Mouse (Mus musculus): ENCODE data around the gene Sgcd.

DNA sequence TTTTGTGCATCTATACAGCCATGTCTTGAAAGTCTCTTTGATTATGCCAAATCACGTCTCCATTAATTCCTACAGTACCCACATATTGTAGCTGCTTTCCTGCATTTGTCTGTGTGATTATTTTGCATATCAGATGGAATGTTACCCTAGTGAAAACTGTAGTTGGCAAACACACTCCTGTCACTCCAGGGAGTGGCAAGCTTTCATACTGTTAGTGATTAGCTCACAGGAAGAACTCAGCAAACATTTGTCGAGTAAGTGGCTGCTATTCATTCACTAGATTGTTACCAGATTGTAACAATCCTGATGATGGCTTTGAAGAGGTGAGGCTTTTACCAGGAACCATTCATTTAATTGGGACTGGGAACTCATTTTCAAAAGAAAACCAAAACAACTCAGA, 645.3 kb downstream of the Sgcd start:
- TF ChIP-seq CHD2 (IDR thresholded peaks at IDR 0.05; ENCODE audit: low read depth, low read length): no peak
- TF ChIP-seq ZC3H11A (IDR thresholded peaks at IDR 0.05; ENCODE audit: borderline replicate concordance, low read depth, low read length): no peak
- no peak for TF ChIP-seq ZNF384 (IDR thresholded peaks at IDR 0.05; ENCODE audit: low read depth, low read length)
- no peak for TF ChIP-seq HCFC1 (IDR thresholded peaks at IDR 0.05; ENCODE audit: borderline replicate concordance, insufficient read depth, low read length)
- no peak for TF ChIP-seq MAFK (IDR thresholded peaks at IDR 0.05; ENCODE audit: insufficient read depth, low read depth, low read length)
